Mouse (Mus musculus) small intestine, adult 2 months (tissue): ENCODE data around the gene Cnnm2. TPM values are rescaled to one million over a fixed set of nuclear protein-coding genes. Genes with fewer than 3 reads are reported as not detected.

Experiments used
- H3K27ac ChIP-seq: fragments of 200-500 bp; 2 replicates; pipeline ENCODE4 v1.5.1; 2012; ENCODE audit warnings: low read depth, low read length, control low read depth, inconsistent platforms; ENCODE audit not compliant: insufficient read depth
- H3K27me3 ChIP-seq: fragments of 200-500 bp; 2 replicates; pipeline ENCODE4 v1.6.1; 2012; ENCODE audit warnings: mild to moderate bottlenecking, moderate library complexity, low read length, inconsistent platforms; ENCODE audit not compliant: control insufficient read depth, insufficient read depth
- H3K36me3 ChIP-seq: fragments of 200-500 bp; 2 replicates; pipeline ENCODE4 v1.6.1; 2012; ENCODE audit warnings: mild to moderate bottlenecking, low read length, control low read depth, inconsistent platforms; ENCODE audit not compliant: control insufficient read depth, insufficient read depth
- H3K4me1 ChIP-seq: fragments of 200-500 bp; 2 replicates; pipeline ENCODE4 v1.6.1; 2012; ENCODE audit warnings: low read length, inconsistent platforms, mixed read lengths; ENCODE audit not compliant: control insufficient read depth, insufficient read depth, insufficient read length
- H3K4me3 ChIP-seq: fragments of 200-500 bp; 2 replicates; pipeline ENCODE4 v1.5.1; 2012; ENCODE audit warnings: low read depth, mild to moderate bottlenecking, control low read depth, inconsistent platforms, low read length, moderate library complexity
- CTCF ChIP-seq: fragments of 200-500 bp; IDR thresholded peaks from 2 replicates; pipeline ENCODE4 v1.5.1; 2012; ENCODE audit warnings: low read depth, mild to moderate bottlenecking, control low read depth, inconsistent platforms, low read length, moderate library complexity, mixed read lengths; ENCODE audit not compliant: insufficient replicate concordance, insufficient read length; ENCODE audit errors: extremely low read depth
- POLR2A ChIP-seq: fragments of 200-500 bp; IDR thresholded peaks from 2 replicates; pipeline ENCODE4 v1.6.1; 2012; ENCODE audit warnings: low read depth, mild to moderate bottlenecking, control low read depth, inconsistent platforms, low read length, moderate library complexity
- WGBS: fragments of 180-500 bp; shearing (Covaris S2); methylation state at CpG from one replicate; pipeline ENCODE4 v1.1.7; 2018; 5-methylcytosine and 5-hydroxymethylcytosine counted together
- polyA plus RNA-seq: library from polyadenylated mRNA; depleted of rRNA; stranded (reverse); fragments of >200 nt; gene quantifications from 2 replicates; pipeline ENCODE4 v1.2.3, GENCODE M21; 2012

Gene Cnnm2
- polyA plus RNA-seq, 1 experiment, result 16.9 TPM

GRCm38 (mm10) chr19:46808261-46808660, 46.9 kb downstream of the Cnnm2 start:
- WGBS, result 72% methylated on average over 5 of the region's 5 CpGs
- Histone ChIP-seq H3K27ac (no peak overlapping the region), H3K27me3 (no peaks in the 10 kb centered on the region), H3K4me3 (no peak overlapping the region), H3K4me1 (peaks cover 4% of the 10 kb centered on the region; the same call in 1 of the 2 replicates), H3K36me3 (no peaks in the 10 kb centered on the region)
- TF ChIP-seq CTCF (no peak), POLR2A (no peak)

GRCm38 (mm10) chr19:46809031-46809430, 47.6 kb downstream of the Cnnm2 start:
- TF ChIP-seq CTCF (no peak), POLR2A (no peak)
- WGBS, result 89% methylated on average over 5 of the region's 5 CpGs
- Histone ChIP-seq H3K4me1 (peaks cover 4% of the 10 kb centered on the region; the same call in 1 of the 2 replicates), H3K36me3 (no peaks in the 10 kb centered on the region), H3K4me3 (no peak overlapping the region), H3K27me3 (no peaks in the 10 kb centered on the region), H3K27ac (no peak overlapping the region)

- no peaks in the 10 kb centered on the region for H3K36me3 ChIP-seq
- H3K4me1 ChIP-seq, result peaks cover 10% of the 10 kb centered on the region
- no peak overlapping the region for H3K4me3 ChIP-seq
- WGBS, result 60% methylated on average over 7 of the region's 7 CpGs
- no peak overlapping the region for H3K27ac ChIP-seq
- no peaks in the 10 kb centered on the region for H3K27me3 ChIP-seq
- TF ChIP-seq POLR2A (no peak), CTCF (no peak)
Measured at GRCm38 (mm10) chr19:46819276-46819675, 57.9 kb downstream of the Cnnm2 start.

GRCm38 (mm10) chr19:46822491-46822890, 61.1 kb downstream of the Cnnm2 start:
- Histone ChIP-seq H3K4me1 (peaks cover 10% of the 10 kb centered on the region), H3K4me3 (no peak overlapping the region), H3K36me3 (no peaks in the 10 kb centered on the region), H3K27me3 (no peaks in the 10 kb centered on the region), H3K27ac (no peak overlapping the region)
- WGBS, result 79% methylated on average over 4 of the region's 4 CpGs
- no peak for TF ChIP-seq POLR2A
- no peak for TF ChIP-seq CTCF

- no peaks in the 10 kb centered on the region for H3K27me3 ChIP-seq
- TF ChIP-seq CTCF (no peak), POLR2A (no peak)
- H3K27ac ChIP-seq, result no peak overlapping the region
- H3K4me3 ChIP-seq, result no peak overlapping the region
- no peaks in the 10 kb centered on the region for H3K36me3 ChIP-seq
- WGBS, result 68% methylated on average over 5 of the region's 5 CpGs
- H3K4me1 ChIP-seq, result peaks cover 10% of the 10 kb centered on the region
Measured at GRCm38 (mm10) chr19:46823759-46824158, 62.4 kb downstream of the Cnnm2 start.

- Histone ChIP-seq H3K27me3 (no peaks in the 10 kb centered on the region), H3K27ac (no peak overlapping the region), H3K36me3 (no peaks in the 10 kb centered on the region), H3K4me1 (peaks cover 3% of the 10 kb centered on the region; the same call in 1 of the 2 replicates), H3K4me3 (no peak overlapping the region)
- WGBS, result 85% methylated on average over 7 of the region's 7 CpGs
- TF ChIP-seq POLR2A (no peak), CTCF (no peak)
Measured at GRCm38 (mm10) chr19:46824867-46825266, 63.5 kb downstream of the Cnnm2 start.

- Histone ChIP-seq H3K27me3 (no peaks in the 10 kb centered on the region), H3K36me3 (no peaks in the 10 kb centered on the region), H3K27ac (no peak overlapping the region), H3K4me1 (no peaks in the 10 kb centered on the region), H3K4me3 (no peak overlapping the region)
- no peak for TF ChIP-seq POLR2A
- no peak for TF ChIP-seq CTCF
- 70% methylated on average over 5 of the region's 5 CpGs for WGBS
Measured at GRCm38 (mm10) chr19:46827654-46828165, 66.3 kb downstream of the Cnnm2 start.
